Mouse (Mus musculus) gonadal fat pad, adult 2 months (tissue): ENCODE data around the gene Sat1. TPM values are rescaled to one million over a fixed set of nuclear protein-coding genes. Genes with fewer than 3 reads are reported as not detected.
"Not testable (repeated sequence)": the region's sequence is repeated elsewhere in the genome, so short reads cannot be mapped to it uniquely, and the experiment has no call there.

Experiments
- DNase-seq: peaks from one replicate; pipeline ENCODE4 v3.0.0-alpha.2; 2012; ENCODE audit warnings: low read depth
- polyA plus RNA-seq: library from polyadenylated mRNA; depleted of rRNA; stranded (reverse); fragments of >200 nt; gene quantifications from 2 replicates; pipeline ENCODE4 v1.2.3, GENCODE M21; 2012; rRNA removed

Gene Sat1
- 174 and 201 TPM in 2 replicates for polyA plus RNA-seq

GRCm38 (mm10) chrX:155216271-155216670, at the start of gene Sat1:
Gene Sat1, minus strand, starts transcription at chrX:155216449.
- DNase-seq = no peak

- no peak for DNase-seq
These were observed 46.6 kb upstream of the Sat1 start for GRCm38 (mm10) chrX:155262915-155263252.

- DNase-seq = no peak
These were observed 46.1 kb upstream of the Sat1 start, which contains the start of gene Acot9 for GRCm38 (mm10) chrX:155262235-155262914. Gene Acot9, plus strand, starts transcription at chrX:155262443.

- DNase-seq = no peak
These were observed 40.6 kb upstream of the Sat1 start for GRCm38 (mm10) chrX:155256856-155257255.

DNA sequence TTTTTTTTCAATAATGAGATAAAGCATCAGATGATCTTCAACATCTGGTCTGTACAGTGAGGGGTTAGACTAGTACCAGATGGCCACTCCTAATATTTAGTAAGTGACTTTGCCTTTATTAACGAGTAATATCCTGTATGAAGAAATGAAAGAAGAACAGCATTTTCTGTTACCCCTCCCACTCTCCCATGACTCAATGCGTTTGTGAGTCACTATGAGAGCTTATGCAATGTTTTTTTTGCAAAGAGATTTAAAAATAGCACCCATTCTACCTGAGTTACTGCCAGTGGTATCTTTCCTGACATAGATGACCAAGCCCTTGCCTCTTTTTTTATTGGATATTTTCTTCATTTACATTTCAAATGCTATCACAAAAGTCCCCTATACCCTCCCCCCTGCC, 2.0 kb upstream of the Sat1 start:
- DNase-seq = no peak

GRCm38 (mm10) chrX:155215501-155216248, 574 bp downstream of the Sat1 start:
- DNase-seq = no peak

- no peak for DNase-seq
These were observed 1.7 kb downstream of the Sat1 start for GRCm38 (mm10) chrX:155214291-155215136.

DNA sequence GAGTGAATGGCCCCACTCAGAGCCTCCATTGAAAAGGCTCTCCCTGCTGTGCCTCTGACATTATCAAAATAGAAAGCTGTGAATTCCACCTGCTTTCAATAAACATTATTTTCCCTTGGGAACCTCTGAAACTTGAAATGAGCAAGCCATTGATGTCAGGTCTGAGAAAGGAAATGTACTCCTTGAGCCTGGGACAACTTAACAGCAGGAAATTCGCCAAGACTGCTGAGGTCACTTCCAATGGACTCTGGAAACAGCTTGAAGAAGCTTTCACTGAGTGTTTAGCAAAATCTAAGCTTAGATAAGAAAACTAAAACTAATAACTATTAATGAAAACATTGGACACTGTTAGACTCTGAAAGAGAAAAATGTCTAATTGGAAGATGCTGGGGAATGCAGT, 7.6 kb downstream of the Sat1 start:
- DNase-seq = no peak

DNA sequence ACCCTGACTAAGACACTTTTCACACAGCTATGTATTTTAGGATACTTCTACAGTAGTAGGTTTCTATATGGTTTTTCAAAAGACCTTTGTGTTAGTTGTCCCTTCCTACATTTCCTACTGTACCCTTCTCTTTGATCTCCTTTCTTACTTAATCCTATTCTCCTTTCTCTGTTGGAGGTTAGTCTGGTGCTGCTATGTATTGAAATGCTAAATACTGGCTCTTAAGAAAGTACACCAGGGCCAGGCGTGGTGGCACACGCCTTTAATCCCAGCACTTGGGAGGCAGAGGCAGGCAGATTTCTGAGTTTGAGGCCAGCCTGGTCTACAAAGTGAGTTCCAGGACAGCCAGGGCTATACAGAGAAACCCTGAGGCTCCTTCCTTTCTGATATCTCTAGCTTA, 10.8 kb downstream of the Sat1 start:
- DNase-seq = not testable (repeated sequence)

DNA sequence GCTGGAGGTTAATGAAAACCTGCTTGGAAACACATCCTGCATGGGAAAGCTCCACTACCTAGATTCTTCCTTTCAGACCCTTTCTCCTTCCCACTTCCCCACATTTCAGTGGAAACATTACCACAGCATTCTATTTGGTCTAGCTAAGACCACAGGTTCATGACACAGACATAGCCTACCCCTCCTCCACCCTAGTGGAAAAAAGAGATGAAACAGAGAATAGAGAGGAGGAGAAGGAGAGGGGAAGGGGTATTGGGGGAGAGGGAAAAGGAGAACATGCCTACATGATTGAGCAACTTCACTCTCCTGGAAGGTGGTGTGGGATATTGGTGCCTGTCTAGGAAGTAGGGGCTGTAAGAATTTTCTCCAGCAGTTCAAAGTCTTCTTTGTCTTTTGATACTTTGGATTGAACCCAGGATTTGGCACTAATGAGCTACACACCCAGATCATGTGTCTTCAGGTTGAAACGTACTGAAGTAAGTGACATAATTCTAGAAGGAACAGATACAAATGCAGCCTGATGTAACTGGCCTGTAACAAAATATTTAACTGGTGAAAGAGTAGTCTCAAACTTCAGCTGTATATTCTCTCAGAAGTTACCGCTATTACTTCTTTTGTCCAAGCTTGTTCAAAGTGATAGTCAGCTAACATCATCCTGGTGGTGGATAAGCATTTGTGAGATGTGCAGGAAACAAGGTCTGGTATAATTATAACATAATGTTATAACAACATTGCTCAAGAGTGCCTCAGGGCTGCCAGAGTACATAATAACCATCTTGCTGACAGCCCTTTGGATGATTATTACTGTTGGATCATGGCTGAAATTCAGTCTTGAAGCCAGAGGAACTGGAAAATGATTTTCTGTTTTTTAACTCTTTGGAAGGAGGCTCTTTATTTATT, 13.6 kb downstream of the Sat1 start:
- no peak for DNase-seq

GRCm38 (mm10) chrX:155201799-155202198, 14.4 kb downstream of the Sat1 start:
- DNase-seq = no peak

- DNase-seq = no peak
These were observed 21.3 kb downstream of the Sat1 start for GRCm38 (mm10) chrX:155194979-155195378.

GRCm38 (mm10) chrX:155193732-155194443, 22.4 kb downstream of the Sat1 start:
- no peak for DNase-seq

DNA sequence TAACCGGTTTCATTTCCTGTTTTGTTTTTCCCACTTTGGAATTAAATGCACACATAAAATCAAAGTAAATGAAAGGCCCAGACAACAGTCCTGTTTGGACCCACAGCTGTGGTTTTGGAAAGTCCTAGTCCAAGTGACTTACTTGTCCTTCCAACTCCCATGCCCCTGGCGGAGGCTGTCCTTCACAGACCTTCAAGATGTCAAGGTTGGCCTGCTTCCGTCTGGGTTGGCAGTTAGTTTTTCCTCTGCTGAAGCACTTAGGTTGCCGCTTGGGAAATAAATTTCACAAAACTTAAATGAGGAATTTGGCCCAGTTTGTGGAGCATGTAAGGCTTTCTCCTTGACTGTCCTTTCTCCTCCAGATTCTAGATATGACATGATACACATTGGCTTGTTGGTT, 24.3 kb downstream of the Sat1 start:
- no peak for DNase-seq

- no peak for DNase-seq
These were observed 38.6 kb downstream of the Sat1 start for GRCm38 (mm10) chrX:155177640-155178039.

DNA sequence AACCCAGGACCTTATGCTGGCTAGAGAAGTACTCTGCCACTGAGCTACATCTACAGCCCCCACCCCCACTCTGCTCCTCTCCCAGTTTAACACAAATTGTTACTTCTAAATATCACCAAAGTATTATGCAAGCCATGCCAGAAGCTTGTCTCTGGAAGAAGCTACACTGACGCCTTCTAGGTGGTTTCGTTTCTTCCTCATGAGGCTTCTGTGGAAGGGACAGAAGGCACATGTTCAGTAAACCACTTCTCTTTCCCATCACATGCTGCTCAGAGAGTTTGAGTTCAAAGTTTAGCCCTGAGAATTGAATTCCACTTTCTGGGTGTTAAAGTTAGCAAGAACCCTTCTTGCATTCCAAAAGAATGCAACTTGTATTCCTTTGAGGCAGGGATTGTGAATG, 39.0 kb downstream of the Sat1 start:
- DNase-seq = no peak

GRCm38 (mm10) chrX:155175568-155175967, 40.7 kb downstream of the Sat1 start:
- no peak for DNase-seq

- peak; percentile 3 for DNase-seq
These were observed 43.9 kb downstream of the Sat1 start for GRCm38 (mm10) chrX:155172310-155172709.

DNA sequence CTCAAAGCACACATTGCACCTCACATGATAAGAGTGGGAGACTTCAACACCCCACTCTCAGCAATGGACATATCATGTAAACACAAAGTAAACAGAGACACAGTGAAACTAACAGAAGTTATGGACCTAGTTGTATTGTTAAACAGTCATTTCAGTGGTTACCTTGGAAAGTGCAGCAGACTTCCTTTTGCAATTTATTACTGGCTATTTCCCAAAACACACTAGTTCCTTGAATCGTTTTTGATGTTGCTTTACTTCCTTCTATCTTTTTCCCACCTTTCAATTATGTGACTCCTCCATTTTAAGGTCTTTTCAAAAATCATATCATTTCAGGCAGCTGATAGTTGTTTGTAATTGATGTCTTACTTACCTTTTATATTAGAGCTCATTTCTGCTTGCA, 44.5 kb downstream of the Sat1 start:
- no peak for DNase-seq

DNA sequence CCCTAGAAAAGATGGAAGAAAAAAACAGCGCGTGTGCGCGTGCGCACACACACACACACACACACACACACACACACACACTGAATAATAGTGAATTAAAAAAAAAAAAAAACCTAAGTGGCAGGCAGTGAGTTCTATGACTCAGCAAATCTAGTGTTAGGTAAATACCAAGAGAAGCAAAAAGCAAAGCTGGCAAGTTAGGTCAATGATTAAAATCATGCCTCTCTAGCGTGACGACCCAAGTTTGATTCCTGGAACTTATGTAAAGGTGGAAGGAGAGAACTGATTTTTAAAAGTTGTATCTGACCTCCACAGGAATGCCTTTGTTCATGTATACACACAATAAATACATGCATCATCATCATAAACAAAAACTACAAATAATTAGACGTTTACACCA, 46.4 kb downstream of the Sat1 start:
- no peak for DNase-seq

- DNase-seq = no peak
These were observed 48.6 kb downstream of the Sat1 start for GRCm38 (mm10) chrX:155167667-155168066.
